ENCODE assay signal across 8 mouse cellular contexts in the genomic region with DNA sequence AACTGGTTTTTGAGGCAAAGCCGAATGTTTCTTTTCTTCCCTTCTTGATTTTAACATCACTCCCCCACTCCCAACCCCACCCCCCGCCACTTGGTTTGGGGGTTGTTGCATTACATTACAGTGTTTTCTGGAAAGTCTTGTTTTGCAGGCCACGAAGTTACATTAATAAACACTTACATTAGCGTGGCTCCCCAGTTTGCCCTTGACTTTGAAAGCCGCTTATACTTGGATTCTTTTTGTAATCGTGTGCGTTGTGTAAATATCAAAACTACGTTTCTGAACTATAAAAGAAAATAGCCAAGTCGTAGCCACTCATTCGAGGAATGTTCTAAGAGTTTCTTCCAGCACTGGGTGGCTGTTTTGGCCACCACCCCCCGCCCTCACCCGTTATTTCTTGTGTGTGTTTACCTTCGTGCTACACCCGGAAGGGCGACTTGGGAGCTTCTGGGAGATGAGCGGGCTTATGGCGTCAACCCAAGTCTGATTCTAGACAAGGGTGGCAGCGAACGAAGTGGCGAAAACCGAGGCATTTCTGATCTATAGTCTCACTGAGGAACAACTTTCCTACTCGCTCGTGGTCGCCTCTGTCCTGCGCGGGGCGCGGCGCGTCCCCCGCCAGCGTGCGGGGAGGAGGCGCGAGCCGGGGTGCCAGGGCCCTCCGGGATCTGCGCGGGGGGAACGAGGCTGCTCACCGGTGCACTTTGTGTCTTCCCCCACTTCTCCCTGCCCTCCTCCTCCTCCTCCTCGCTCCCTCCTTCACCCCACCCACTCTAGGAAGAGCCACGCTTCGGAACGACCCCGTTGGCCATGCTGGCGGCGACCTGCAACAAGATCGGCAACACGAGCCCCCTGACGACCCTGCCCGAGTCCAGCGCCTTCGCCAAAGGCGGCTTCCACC. TPM values are rescaled to one million over a fixed set of nuclear protein-coding genes. Genes with fewer than 3 reads are reported as not detected.
DNase-seq lines count a peak whose midpoint lies in the region; ATAC-seq lines count a peak whose summit lies in the region.

No protein-coding gene starts in this region.

- peak; percentile 38 for DNase-seq in CD4-positive, CD25-positive, alpha-beta regulatory T cell, adult 2 months (ENCODE audit: low read depth, low spot score)
- peak; percentile 29 for DNase-seq in thymus, postnatal 25 days
- DNase-seq in thymus, postnatal 10 days (ENCODE audit: low spot score in 2 of 2): no peak
- DNase-seq in midbrain, embryonic 11.5 days (ENCODE audit: low spot score, missing footprints): peak; percentile 96
- no peak for DNase-seq in frontal cortex, adult 2 months (ENCODE audit: extremely low spot score in 1 of 2, low spot score in 1 of 2)
- DNase-seq in frontal cortex, postnatal 10 days (ENCODE audit: low spot score in 2 of 2): no peak

- under 1% methylated on average over 55 of the region's 55 CpGs for WGBS in intestine, embryonic 16.5 days
- under 1% methylated on average over 50 of the region's 55 CpGs for WGBS in midbrain, embryonic 11.5 days

- H3K4me3 ChIP-seq in intestine, embryonic 16.5 days (ENCODE audit: low read length): peak overlapping the region; percentile 42
- H3K4me3 ChIP-seq in midbrain, embryonic 11.5 days (ENCODE audit: low read depth, low read length): peak overlapping the region; percentile 44

- no peak for ATAC-seq in CD4-positive, CD25-positive, alpha-beta regulatory T cell, adult 4 months
- ATAC-seq in intestine, embryonic 16.5 days: no peak
- ATAC-seq in midbrain, embryonic 11.5 days (ENCODE audit: low FRiP score): peak; percentile 1; the same call in 1 of the 2 replicates

- peak overlapping the region; percentile 19; the same call in 1 of the 2 replicates for H3K9ac ChIP-seq in intestine, embryonic 16.5 days (ENCODE audit: low read depth, low read length)
- H3K9ac ChIP-seq in midbrain, embryonic 11.5 days (ENCODE audit: low read length): peak overlapping the region; percentile 59

- peak overlapping the region; percentile 69 for H3K4me2 ChIP-seq in intestine, embryonic 16.5 days (ENCODE audit: low read depth, low read length)
- peak overlapping the region; percentile 61 for H3K4me2 ChIP-seq in midbrain, embryonic 11.5 days

- no peaks in the 10 kb centered on the region for H3K36me3 ChIP-seq in intestine, embryonic 16.5 days (ENCODE audit: control insufficient read depth, insufficient read depth, low read length)
- H3K36me3 ChIP-seq in midbrain, embryonic 11.5 days (ENCODE audit: control insufficient read depth, insufficient read depth, low read length): no peaks in the 10 kb centered on the region

- peaks cover 31% of the 10 kb centered on the region for H3K4me1 ChIP-seq in intestine, embryonic 16.5 days (ENCODE audit: control insufficient read depth, insufficient read depth, low read length)
- H3K4me1 ChIP-seq in midbrain, embryonic 11.5 days (ENCODE audit: control insufficient read depth, insufficient read depth, low read length): peaks cover 46% of the 10 kb centered on the region

- H3K27ac ChIP-seq in intestine, embryonic 16.5 days (ENCODE audit: low read length): no peak overlapping the region
- no peak overlapping the region for H3K27ac ChIP-seq in midbrain, embryonic 11.5 days (ENCODE audit: low read depth, low read length)

- H3K27me3 ChIP-seq in intestine, embryonic 16.5 days (replicated peaks; ENCODE audit: control insufficient read depth, insufficient read depth, low read length): peaks cover 71% of the 10 kb centered on the region
- H3K27me3 ChIP-seq in midbrain, embryonic 11.5 days (ENCODE audit: control insufficient read depth, insufficient read depth, low read length): peaks cover 87% of the 10 kb centered on the region

- H3K9me3 ChIP-seq in intestine, embryonic 16.5 days (ENCODE audit: control insufficient read depth, low read length): no peaks in the 10 kb centered on the region
- H3K9me3 ChIP-seq in midbrain, embryonic 11.5 days (ENCODE audit: control insufficient read depth, low read length): no peaks in the 10 kb centered on the region

RNA-seq across cellular contexts. Expression of a gene that starts 0.9 kb away (rescaled TPM):
- not detected for polyA plus RNA-seq in CD4-positive, CD25-positive, alpha-beta regulatory T cell, adult 4 months (2017; shearing (Covaris generic))
- not detected in 2 replicates for polyA plus RNA-seq in intestine, embryonic 16.5 days (2015; fragmentation: Nextera tagmentation; extraction: Ambion mirVana)
- 2.8 and 3.3 TPM in 2 replicates for polyA plus RNA-seq in midbrain, embryonic 11.5 days (2014; fragmentation: Nextera tagmentation; extraction: Ambion mirVana)
- 16.7 and 20.5 TPM in 2 replicates for polyA plus RNA-seq in frontal cortex, adult 2 months (2012; rRNA removed)

RNA-seq across cellular contexts. Expression of a gene that starts 39.8 kb away (rescaled TPM):
- polyA plus RNA-seq in CD4-positive, CD25-positive, alpha-beta regulatory T cell, adult 4 months (2017; shearing (Covaris generic)): 10 to 100 TPM; 11.4 to 11.5 TPM
- polyA plus RNA-seq in intestine, embryonic 16.5 days (2015; fragmentation: Nextera tagmentation; extraction: Ambion mirVana): 16.6 and 16.9 TPM in 2 replicates
- 10.7 and 11.7 TPM in 2 replicates for polyA plus RNA-seq in midbrain, embryonic 11.5 days (2014; fragmentation: Nextera tagmentation; extraction: Ambion mirVana)
- 25.5 and 26.0 TPM in 2 replicates for polyA plus RNA-seq in frontal cortex, adult 2 months (2012; rRNA removed)

RNA-seq across cellular contexts. Expression of a gene that starts 39.9 kb away (rescaled TPM):
- polyA plus RNA-seq in CD4-positive, CD25-positive, alpha-beta regulatory T cell, adult 4 months (2017; shearing (Covaris generic)): 10 to 100 TPM; 18.1 to 29.4 TPM
- polyA plus RNA-seq in intestine, embryonic 16.5 days (2015; fragmentation: Nextera tagmentation; extraction: Ambion mirVana): 14.7 and 14.9 TPM in 2 replicates
- 21.4 and 25.5 TPM in 2 replicates for polyA plus RNA-seq in midbrain, embryonic 11.5 days (2014; fragmentation: Nextera tagmentation; extraction: Ambion mirVana)
- 30.5 and 35.5 TPM in 2 replicates for polyA plus RNA-seq in frontal cortex, adult 2 months (2012; rRNA removed)

RNA-seq across cellular contexts. Expression of a gene that starts 53.9 kb away (rescaled TPM):
- polyA plus RNA-seq in CD4-positive, CD25-positive, alpha-beta regulatory T cell, adult 4 months (2017; shearing (Covaris generic)): 10 to 100 TPM; 77.4 to 77.6 TPM
- polyA plus RNA-seq in intestine, embryonic 16.5 days (2015; fragmentation: Nextera tagmentation; extraction: Ambion mirVana): 73.7 and 81.5 TPM in 2 replicates
- 99.2 and 101 TPM in 2 replicates for polyA plus RNA-seq in midbrain, embryonic 11.5 days (2014; fragmentation: Nextera tagmentation; extraction: Ambion mirVana)
- polyA plus RNA-seq in frontal cortex, adult 2 months (2012; rRNA removed): 66.4 and 73.9 TPM in 2 replicates

Comparison
In these comparisons a context has a peak if more than half of its experiments do, and no peak if none do; other contexts are left out.
1. DNase-seq: peak in CD4-positive, CD25-positive, alpha-beta regulatory T cell, adult 2 months (single experiment), thymus, postnatal 25 days (single experiment) and midbrain, embryonic 11.5 days (single experiment); none in thymus, postnatal 10 days (0 of 2), frontal cortex, adult 2 months (0 of 2) and frontal cortex, postnatal 10 days (0 of 2).